Mouse (Mus musculus): Measurements from ENCODE around the gene Prune1. TPM values are rescaled to one million over a fixed set of nuclear protein-coding genes. Genes with fewer than 3 reads are reported as not detected.
A peak's percentile ranks its signal among the peaks of the same experiment; 100 is the strongest.

The Prune1 gene
- polyA plus RNA-seq, 1 experiment from 2014 or later: 10.1 TPM

DNA sequence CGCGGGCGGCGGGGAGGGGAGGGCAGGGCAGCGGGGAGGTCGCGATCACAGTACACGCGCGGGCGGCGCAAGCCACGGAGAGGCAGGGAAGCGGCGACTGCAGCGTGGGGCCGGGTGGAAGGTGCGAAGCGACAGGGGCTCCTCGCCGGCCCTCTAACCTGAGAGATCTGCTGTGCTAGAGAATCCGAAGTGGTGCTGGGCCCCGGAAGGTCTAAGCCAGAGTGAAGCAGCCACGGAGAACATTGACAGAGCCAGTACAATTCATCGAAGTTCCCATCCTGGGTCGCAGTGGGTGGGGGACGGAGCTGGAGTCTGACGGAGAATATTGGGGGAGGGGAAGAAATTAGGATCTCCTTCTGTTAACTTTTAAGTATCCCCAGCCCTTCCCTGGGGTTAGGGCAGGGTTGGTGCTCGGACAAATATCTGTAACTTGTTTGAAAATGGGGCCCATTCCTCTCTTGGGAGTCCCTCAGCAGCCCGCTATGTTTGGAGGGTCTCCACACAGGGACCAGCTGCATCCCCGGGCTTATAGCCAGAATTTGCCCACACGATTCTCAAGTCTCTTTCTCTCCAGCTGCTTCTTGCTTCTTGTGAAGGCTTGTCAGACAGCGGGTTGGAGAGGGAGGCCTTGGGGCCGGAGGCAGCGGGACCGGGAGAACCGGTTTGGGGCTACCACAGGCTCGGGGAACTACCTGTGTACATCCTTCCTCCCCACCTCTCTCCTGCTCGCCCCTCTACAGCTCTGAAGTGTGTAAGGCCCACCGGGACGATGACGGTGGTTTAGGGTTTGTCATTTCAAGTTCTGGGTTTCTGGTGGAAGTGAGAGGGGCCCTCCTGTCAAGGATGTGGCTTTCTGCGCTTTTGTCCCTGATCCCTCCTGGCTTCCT is 52.7 kb downstream of the Prune1 start:
- Histone ChIP-seq H3K4me1 (replicated peaks; ENCODE audit: control insufficient read depth, insufficient read depth) (peaks cover 3% of the 10 kb centered on the region), H3K36me3 (ENCODE audit: control insufficient read depth, insufficient read depth, low read length) (peaks cover 10% of the 10 kb centered on the region), H3K27ac (replicated peaks) (peak overlapping the region; percentile 98), H3K4me3 (ENCODE audit: low read depth, low read length) (peak overlapping the region; percentile 90), H3K9ac (ENCODE audit: low read length) (peak overlapping the region; percentile 94), H3K27me3 (ENCODE audit: control insufficient read depth, insufficient read depth, low read length) (no peaks in the 10 kb centered on the region), H3K4me2 (replicated peaks; ENCODE audit: low read depth) (peak overlapping the region; percentile 83), H3K9me3 (ENCODE audit: control insufficient read depth, low read length) (no peaks in the 10 kb centered on the region)
- ATAC-seq (ENCODE audit: low FRiP score, low TSS enrichment) (peak; percentile 46), DNase-seq (ENCODE audit: low spot score) (peak; percentile 88)
- WGBS: under 1% methylated on average over 43 of the region's 43 CpGs
- TF ChIP-seq CTCF (IDR thresholded peaks at IDR 0.05; ENCODE audit: low read depth) (no peak), EP300 (optimal IDR thresholded peaks at IDR 0.05) (no peak)

- Histone ChIP-seq H3K9me3 (ENCODE audit: control insufficient read depth, low read length) (no peaks in the 10 kb centered on the region), H3K4me2 (replicated peaks; ENCODE audit: low read depth) (peak within 1 kb of the TSS; percentile 83), H3K4me1 (replicated peaks; ENCODE audit: control insufficient read depth, insufficient read depth) (peaks cover 3% of the 10 kb centered on the region), H3K36me3 (ENCODE audit: control insufficient read depth, insufficient read depth, low read length) (peaks cover 11% of the 10 kb centered on the region), H3K9ac (ENCODE audit: low read length) (peak within 1 kb of the TSS; percentile 94), H3K27ac (replicated peaks) (peak within 1 kb of the TSS; percentile 98), H3K27me3 (ENCODE audit: control insufficient read depth, insufficient read depth, low read length) (no peaks in the 10 kb centered on the region), H3K4me3 (ENCODE audit: low read depth, low read length) (peak within 1 kb of the TSS; percentile 90)
- TF ChIP-seq CTCF (IDR thresholded peaks at IDR 0.05; ENCODE audit: low read depth): peak; percentile 27; the same call in 1 of the 2 replicates
- no peak for TF ChIP-seq EP300 (optimal IDR thresholded peaks at IDR 0.05)
- ATAC-seq (ENCODE audit: low FRiP score, low TSS enrichment): peak; percentile 81
- WGBS: under 1% methylated on average over 59 of the region's 64 CpGs
- peak; percentile 91 for DNase-seq (ENCODE audit: low spot score)
These were observed 53.6 kb downstream of the Prune1 start, which contains the start of gene Cdc42se1 for GRCm38 (mm10) chr3:95228148-95228893. Cdc42se1 (plus strand) TSS chr3:95228732.

DNA sequence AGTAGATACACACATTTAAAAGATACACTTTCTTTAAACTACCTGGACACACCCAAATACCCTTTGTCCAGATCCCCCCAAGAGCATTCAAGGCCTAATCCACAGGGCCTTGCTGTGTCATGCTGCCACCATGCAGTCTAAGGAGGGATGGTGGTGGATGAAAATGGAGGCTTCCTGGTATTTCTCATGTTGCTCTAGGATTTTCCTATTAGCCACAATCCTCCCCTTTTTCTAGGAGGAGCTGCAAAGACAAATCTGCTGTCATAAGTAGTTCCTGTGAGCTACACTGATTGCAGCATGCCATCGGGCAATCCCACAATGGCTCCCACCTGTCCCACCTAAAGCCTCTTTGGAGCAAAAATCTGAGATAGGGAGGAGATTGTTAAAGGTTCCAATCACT is 54.7 kb downstream of the Prune1 start:
- DNase-seq (ENCODE audit: low spot score) (no peak), ATAC-seq (ENCODE audit: low FRiP score, low TSS enrichment) (no peak)
- Histone ChIP-seq H3K36me3 (ENCODE audit: control insufficient read depth, insufficient read depth, low read length) (peaks cover 10% of the 10 kb centered on the region), H3K9ac (ENCODE audit: low read length) (no peak overlapping the region), H3K4me2 (replicated peaks; ENCODE audit: low read depth) (peak overlapping the region; percentile 83), H3K4me3 (ENCODE audit: low read depth, low read length) (no peak overlapping the region), H3K27ac (replicated peaks) (no peak overlapping the region), H3K4me1 (replicated peaks; ENCODE audit: control insufficient read depth, insufficient read depth) (peaks cover 3% of the 10 kb centered on the region), H3K9me3 (ENCODE audit: control insufficient read depth, low read length) (no peaks in the 10 kb centered on the region), H3K27me3 (ENCODE audit: control insufficient read depth, insufficient read depth, low read length) (no peaks in the 10 kb centered on the region)
- TF ChIP-seq EP300 (optimal IDR thresholded peaks at IDR 0.05) (no peak), CTCF (IDR thresholded peaks at IDR 0.05; ENCODE audit: low read depth) (no peak)
- WGBS: 0% methylated on average over 1 of the region's 1 CpGs

GRCm38 (mm10) chr3:95224295-95224694 is 57.6 kb downstream of the Prune1 start:
- no peaks in the 10 kb centered on the region for H3K4me1 ChIP-seq (replicated peaks; ENCODE audit: control insufficient read depth, insufficient read depth)
- H3K4me2 ChIP-seq (replicated peaks; ENCODE audit: low read depth): no peak overlapping the region
- H3K9me3 ChIP-seq (ENCODE audit: control insufficient read depth, low read length): no peaks in the 10 kb centered on the region
- DNase-seq (ENCODE audit: low spot score) (peak; percentile 75), ATAC-seq (ENCODE audit: low FRiP score, low TSS enrichment) (0 out of 2 replicates have a peak, but pooled peaks have one; percentile 21)
- H3K9ac ChIP-seq (ENCODE audit: low read length): no peak overlapping the region
- WGBS: 34% methylated on average over 6 of the region's 6 CpGs
- TF ChIP-seq CTCF (IDR thresholded peaks at IDR 0.05; ENCODE audit: low read depth) (no peak), EP300 (optimal IDR thresholded peaks at IDR 0.05) (no peak)
- H3K4me3 ChIP-seq (ENCODE audit: low read depth, low read length): no peak overlapping the region
- H3K27me3 ChIP-seq (ENCODE audit: control insufficient read depth, insufficient read depth, low read length): no peaks in the 10 kb centered on the region
- H3K36me3 ChIP-seq (ENCODE audit: control insufficient read depth, insufficient read depth, low read length): peaks cover 6% of the 10 kb centered on the region; the same call in 1 of the 2 replicates
- H3K27ac ChIP-seq (replicated peaks): no peak overlapping the region

DNA sequence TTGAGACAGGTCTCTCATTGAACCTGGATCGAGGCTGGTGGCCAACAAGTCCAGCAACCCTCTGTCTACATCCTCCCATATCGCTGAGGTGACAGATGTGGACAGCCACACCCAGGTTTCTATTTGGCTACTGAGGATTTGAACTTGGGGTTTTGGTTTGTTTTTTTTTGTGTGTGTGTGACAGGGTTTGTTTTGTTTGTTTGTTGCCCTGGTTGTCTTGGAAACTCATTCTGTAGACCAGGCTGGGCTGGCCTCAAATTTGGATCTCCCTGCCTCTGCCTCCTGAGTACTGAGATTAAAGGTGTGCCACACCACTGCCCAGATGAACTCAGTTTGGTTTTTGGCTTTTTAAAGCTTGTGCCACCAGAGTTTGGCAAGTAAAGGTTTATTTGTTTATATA is 58.8 kb downstream of the Prune1 start:
- WGBS: 75% methylated on average over 2 of the region's 2 CpGs
- peaks cover 6% of the 10 kb centered on the region; the same call in 1 of the 2 replicates for H3K36me3 ChIP-seq (ENCODE audit: control insufficient read depth, insufficient read depth, low read length)
- no peaks in the 10 kb centered on the region for H3K9me3 ChIP-seq (ENCODE audit: control insufficient read depth, low read length)
- no peaks in the 10 kb centered on the region for H3K27me3 ChIP-seq (ENCODE audit: control insufficient read depth, insufficient read depth, low read length)
- H3K4me1 ChIP-seq (replicated peaks; ENCODE audit: control insufficient read depth, insufficient read depth): no peaks in the 10 kb centered on the region
- no peak for TF ChIP-seq CTCF (IDR thresholded peaks at IDR 0.05; ENCODE audit: low read depth)
- TF ChIP-seq EP300 (optimal IDR thresholded peaks at IDR 0.05): no peak
- ATAC-seq (ENCODE audit: low FRiP score, low TSS enrichment): no peak
- no peak overlapping the region for H3K27ac ChIP-seq (replicated peaks)
- DNase-seq (ENCODE audit: low spot score): no peak
- H3K4me3 ChIP-seq (ENCODE audit: low read depth, low read length): no peak overlapping the region
- no peak overlapping the region for H3K9ac ChIP-seq (ENCODE audit: low read length)
- H3K4me2 ChIP-seq (replicated peaks; ENCODE audit: low read depth): no peak overlapping the region
